Mouse (Mus musculus) ovary, postnatal 10 days (tissue): ENCODE measurements around the gene Hypm.

ENCODE experiments used
- DNase-seq: peaks from one replicate; pipeline ENCODE4 v3.0.0; 2022; ENCODE audit warnings: low spot score

Gene Hypm

GRCm38 (mm10) chrX:9846628-9847027 lies at the start of gene Hypm:
Gene Hypm (plus strand): TSS chrX:9846928.
- DNase-seq: no peak

GRCm38 (mm10) chrX:9810101-9810500 lies 36.6 kb upstream of the Hypm start:
- no peak for DNase-seq

DNA sequence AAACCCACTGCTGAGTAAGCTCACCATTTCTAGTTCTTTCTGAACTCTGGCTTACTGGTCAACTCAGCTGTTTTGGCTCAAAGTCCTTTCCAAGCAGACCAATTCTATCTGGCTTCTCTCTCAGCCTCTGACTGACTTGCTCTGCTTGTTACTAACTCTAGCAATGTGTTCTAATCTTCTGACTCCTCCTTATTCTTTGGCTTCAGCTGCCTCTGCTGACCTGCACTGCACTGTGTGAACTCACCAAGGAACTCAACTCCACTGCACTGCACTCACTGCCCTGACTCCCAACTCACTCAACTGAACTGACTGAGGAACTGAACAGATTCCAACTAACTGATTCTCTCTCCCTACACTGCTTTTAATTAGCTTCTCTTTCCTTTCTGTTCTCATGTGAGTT lies 34.3 kb upstream of the Hypm start:
- no peak for DNase-seq

- DNase-seq: no peak
These were observed 11.9 kb upstream of the Hypm start for GRCm38 (mm10) chrX:9834779-9835178.

DNA sequence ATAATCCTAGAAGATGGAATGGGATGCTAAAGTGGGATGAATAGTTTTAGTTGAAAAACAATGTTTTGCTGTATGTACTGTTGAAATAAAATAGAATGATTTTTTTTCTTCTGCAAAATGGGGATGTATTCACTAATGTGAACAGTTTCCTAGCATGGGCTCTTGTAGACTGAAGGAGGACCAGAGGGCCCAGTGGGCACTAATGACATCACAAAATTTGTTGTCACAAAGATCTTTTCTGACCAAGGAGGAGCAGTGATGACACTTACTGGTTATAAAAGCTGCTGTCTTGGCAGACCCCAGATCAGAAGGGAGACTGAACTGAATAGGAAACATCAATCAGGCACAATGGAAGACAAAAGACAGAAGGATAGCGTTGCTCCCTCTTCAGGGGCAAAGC lies 2.7 kb downstream of the Hypm start, which contains the start of gene H2al3:
TSS of gene H2al3 (plus strand) at position 301 of the 400 bp plus-strand sequence.
- no peak for DNase-seq

GRCm38 (mm10) chrX:9861859-9862258 lies 15.1 kb downstream of the Hypm start:
- no peak for DNase-seq

- DNase-seq: no peak
These were observed 28.8 kb downstream of the Hypm start for GRCm38 (mm10) chrX:9875519-9875918.

DNA sequence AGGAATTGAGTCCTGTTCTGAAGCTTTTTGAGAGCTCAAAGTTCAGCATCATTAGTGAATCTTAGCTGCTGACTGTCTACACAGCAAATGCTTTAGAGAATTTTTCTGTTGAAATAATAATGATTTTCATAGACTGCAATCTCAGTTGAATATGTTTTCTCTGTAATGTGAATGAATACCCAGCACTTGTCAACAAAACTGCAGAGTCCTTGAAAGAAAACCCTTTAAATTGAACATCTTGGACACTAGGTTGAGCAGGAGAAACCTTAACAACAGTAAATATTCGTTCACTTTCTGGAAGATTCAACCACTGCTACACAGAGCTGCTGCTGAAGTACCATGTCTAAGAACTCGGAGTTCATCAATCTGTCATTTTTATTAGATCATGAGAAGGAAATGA lies 38.6 kb downstream of the Hypm start, which contains the start of gene Sytl5:
TSS of gene Sytl5 (plus strand) at position 301 of the 400 bp plus-strand sequence.
- DNase-seq: no peak
